Mouse (Mus musculus): Measurements from ENCODE around the gene Mydgf. TPM values are rescaled to one million over a fixed set of nuclear protein-coding genes. Genes with fewer than 3 reads are reported as not detected.

The Mydgf gene
- polyA plus RNA-seq, 1 experiment, result 25.9 TPM

- Histone ChIP-seq H3K27ac (ENCODE audit: control insufficient read depth, insufficient read depth, low read depth, low read length, poor library complexity) (no peak overlapping the region), H3K4me3 (replicated peaks; ENCODE audit: control insufficient read depth, low read depth, low read length) (peak overlapping the region; percentile 80), H3K4me1 (ENCODE audit: control insufficient read depth, insufficient read depth, low read length) (peaks cover 2% of the 10 kb centered on the region; the same call in 1 of the 2 replicates)
- WGBS, result 75% methylated on average over 13 of the region's 13 CpGs
- no peak for TF ChIP-seq POLR2A (IDR thresholded peaks at IDR 0.05; ENCODE audit: borderline replicate concordance, control insufficient read depth, low read depth, low read length)
- TF ChIP-seq CTCF (IDR thresholded peaks at IDR 0.05; ENCODE audit: control insufficient read depth, insufficient read depth, low read length), result no peak
These were observed 34.0 kb upstream of the Mydgf start for GRCm38 (mm10) chr17:56217670-56218069.

- no peak for TF ChIP-seq CTCF (IDR thresholded peaks at IDR 0.05; ENCODE audit: control insufficient read depth, insufficient read depth, low read length)
- Histone ChIP-seq H3K4me3 (replicated peaks; ENCODE audit: control insufficient read depth, low read depth, low read length) (no peak overlapping the region), H3K27ac (ENCODE audit: control insufficient read depth, insufficient read depth, low read depth, low read length, poor library complexity) (no peak overlapping the region), H3K4me1 (ENCODE audit: control insufficient read depth, insufficient read depth, low read length) (peaks cover 2% of the 10 kb centered on the region; the same call in 1 of the 2 replicates)
- 77% methylated on average over 1 of the region's 1 CpGs for WGBS
These were observed 30.5 kb upstream of the Mydgf start for GRCm38 (mm10) chr17:56214229-56214628.

- Histone ChIP-seq H3K4me1 (ENCODE audit: control insufficient read depth, insufficient read depth, low read length) (no peaks in the 10 kb centered on the region; the same call in 1 of the 2 replicates), H3K4me3 (replicated peaks; ENCODE audit: control insufficient read depth, low read depth, low read length) (no peak overlapping the region), H3K27ac (ENCODE audit: control insufficient read depth, insufficient read depth, low read depth, low read length, poor library complexity) (no peak overlapping the region)
- TF ChIP-seq CTCF (IDR thresholded peaks at IDR 0.05; ENCODE audit: control insufficient read depth, insufficient read depth, low read length) (no peak), POLR2A (IDR thresholded peaks at IDR 0.05; ENCODE audit: borderline replicate concordance, control insufficient read depth, low read depth, low read length) (no peak)
- 14% methylated on average over 6 of the region's 6 CpGs for WGBS
These were observed 29.0 kb upstream of the Mydgf start for GRCm38 (mm10) chr17:56212676-56213075.

GRCm38 (mm10) chr17:56211090-56211489 lies 27.4 kb upstream of the Mydgf start:
- 84% methylated on average over 2 of the region's 2 CpGs for WGBS
- H3K27ac ChIP-seq (ENCODE audit: control insufficient read depth, insufficient read depth, low read depth, low read length, poor library complexity), result no peak overlapping the region
- H3K4me1 ChIP-seq (ENCODE audit: control insufficient read depth, insufficient read depth, low read length), result no peaks in the 10 kb centered on the region; the same call in 1 of the 2 replicates
- H3K4me3 ChIP-seq (replicated peaks; ENCODE audit: control insufficient read depth, low read depth, low read length), result no peak overlapping the region
- TF ChIP-seq CTCF (IDR thresholded peaks at IDR 0.05; ENCODE audit: control insufficient read depth, insufficient read depth, low read length) (no peak), POLR2A (IDR thresholded peaks at IDR 0.05; ENCODE audit: borderline replicate concordance, control insufficient read depth, low read depth, low read length) (no peak)

- no peaks in the 10 kb centered on the region; the same call in 1 of the 2 replicates for H3K4me1 ChIP-seq (ENCODE audit: control insufficient read depth, insufficient read depth, low read length)
- WGBS, result 93% methylated on average over 3 of the region's 3 CpGs
- H3K4me3 ChIP-seq (replicated peaks; ENCODE audit: control insufficient read depth, low read depth, low read length), result no peak overlapping the region
- no peak overlapping the region for H3K27ac ChIP-seq (ENCODE audit: control insufficient read depth, insufficient read depth, low read depth, low read length, poor library complexity)
- TF ChIP-seq CTCF (IDR thresholded peaks at IDR 0.05; ENCODE audit: control insufficient read depth, insufficient read depth, low read length) (no peak), POLR2A (IDR thresholded peaks at IDR 0.05; ENCODE audit: borderline replicate concordance, control insufficient read depth, low read depth, low read length) (no peak)
These were observed 25.1 kb upstream of the Mydgf start for GRCm38 (mm10) chr17:56208821-56209220.

GRCm38 (mm10) chr17:56207963-56208530 lies 24.3 kb upstream of the Mydgf start:
- H3K4me1 ChIP-seq (ENCODE audit: control insufficient read depth, insufficient read depth, low read length), result no peaks in the 10 kb centered on the region; the same call in 1 of the 2 replicates
- H3K27ac ChIP-seq (ENCODE audit: control insufficient read depth, insufficient read depth, low read depth, low read length, poor library complexity), result no peak overlapping the region
- WGBS, result 89% methylated on average over 9 of the region's 9 CpGs
- TF ChIP-seq CTCF (IDR thresholded peaks at IDR 0.05; ENCODE audit: control insufficient read depth, insufficient read depth, low read length) (no peak), POLR2A (IDR thresholded peaks at IDR 0.05; ENCODE audit: borderline replicate concordance, control insufficient read depth, low read depth, low read length) (no peak)
- H3K4me3 ChIP-seq (replicated peaks; ENCODE audit: control insufficient read depth, low read depth, low read length), result no peak overlapping the region

- TF ChIP-seq POLR2A (IDR thresholded peaks at IDR 0.05; ENCODE audit: borderline replicate concordance, control insufficient read depth, low read depth, low read length), result no peak
- TF ChIP-seq CTCF (IDR thresholded peaks at IDR 0.05; ENCODE audit: control insufficient read depth, insufficient read depth, low read length), result no peak
- H3K27ac ChIP-seq (ENCODE audit: control insufficient read depth, insufficient read depth, low read depth, low read length, poor library complexity), result no peak overlapping the region
- H3K4me3 ChIP-seq (replicated peaks; ENCODE audit: control insufficient read depth, low read depth, low read length), result no peak overlapping the region
- no peaks in the 10 kb centered on the region; the same call in 1 of the 2 replicates for H3K4me1 ChIP-seq (ENCODE audit: control insufficient read depth, insufficient read depth, low read length)
- 81% methylated on average over 6 of the region's 6 CpGs for WGBS
These were observed 23.4 kb upstream of the Mydgf start for GRCm38 (mm10) chr17:56206986-56207674.

- TF ChIP-seq POLR2A (IDR thresholded peaks at IDR 0.05; ENCODE audit: borderline replicate concordance, control insufficient read depth, low read depth, low read length), result no peak
- no peak for TF ChIP-seq CTCF (IDR thresholded peaks at IDR 0.05; ENCODE audit: control insufficient read depth, insufficient read depth, low read length)
- Histone ChIP-seq H3K27ac (ENCODE audit: control insufficient read depth, insufficient read depth, low read depth, low read length, poor library complexity) (no peak overlapping the region), H3K4me1 (ENCODE audit: control insufficient read depth, insufficient read depth, low read length) (no peaks in the 10 kb centered on the region; the same call in 1 of the 2 replicates), H3K4me3 (replicated peaks; ENCODE audit: control insufficient read depth, low read depth, low read length) (no peak overlapping the region)
- WGBS, result 77% methylated on average over 10 of the region's 10 CpGs
These were observed 22.7 kb upstream of the Mydgf start for GRCm38 (mm10) chr17:56206276-56206884.

All from bone marrow, adult 2 months (tissue).